Mouse (Mus musculus) c-Kit-negative CD71-positive TER-119-positive erythroid progenitor cells, embryonic 14.5 days (primary cell): Measurements from ENCODE around the gene 5330417H12Rik.

Experiments used
- DNase-seq: peaks from one replicate; pipeline ENCODE4 v3.0.0-alpha.2; 2013; ENCODE audit warnings: low read depth, low spot score

5330417H12Rik gene

DNA sequence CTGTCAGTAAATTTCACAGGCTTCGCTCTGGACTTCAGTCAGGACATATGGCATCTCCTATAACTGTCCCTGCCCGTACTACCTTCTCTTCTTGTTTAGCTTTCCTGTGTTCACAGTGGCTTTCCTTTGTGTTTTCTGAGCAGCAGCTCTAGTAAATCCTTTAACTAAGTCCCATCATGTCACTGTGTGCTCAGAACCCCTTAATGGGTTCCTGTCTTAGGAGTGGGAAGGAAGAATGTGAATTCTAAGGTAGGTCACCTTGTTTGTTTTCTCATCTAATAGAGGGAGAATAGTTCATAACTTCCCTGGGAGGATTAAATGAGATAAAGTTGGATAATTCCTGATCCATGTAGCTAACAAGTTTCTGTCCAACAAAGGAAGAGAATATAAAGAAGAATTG is at the start of gene 5330417H12Rik:
Gene 5330417H12Rik (minus strand): TSS at position 101 of the 400 bp plus-strand sequence.
- DNase-seq = no peak

GRCm38 (mm10) chr7:107668514-107668913 is 43.6 kb upstream of the 5330417H12Rik start:
- no peak for DNase-seq

GRCm38 (mm10) chr7:107666262-107666902 is 41.4 kb upstream of the 5330417H12Rik start:
- no peak for DNase-seq

- DNase-seq = no peak
These were observed 40.8 kb upstream of the 5330417H12Rik start for GRCm38 (mm10) chr7:107665586-107666261.

GRCm38 (mm10) chr7:107665221-107665585 is 40.2 kb upstream of the 5330417H12Rik start:
- no peak for DNase-seq

DNA sequence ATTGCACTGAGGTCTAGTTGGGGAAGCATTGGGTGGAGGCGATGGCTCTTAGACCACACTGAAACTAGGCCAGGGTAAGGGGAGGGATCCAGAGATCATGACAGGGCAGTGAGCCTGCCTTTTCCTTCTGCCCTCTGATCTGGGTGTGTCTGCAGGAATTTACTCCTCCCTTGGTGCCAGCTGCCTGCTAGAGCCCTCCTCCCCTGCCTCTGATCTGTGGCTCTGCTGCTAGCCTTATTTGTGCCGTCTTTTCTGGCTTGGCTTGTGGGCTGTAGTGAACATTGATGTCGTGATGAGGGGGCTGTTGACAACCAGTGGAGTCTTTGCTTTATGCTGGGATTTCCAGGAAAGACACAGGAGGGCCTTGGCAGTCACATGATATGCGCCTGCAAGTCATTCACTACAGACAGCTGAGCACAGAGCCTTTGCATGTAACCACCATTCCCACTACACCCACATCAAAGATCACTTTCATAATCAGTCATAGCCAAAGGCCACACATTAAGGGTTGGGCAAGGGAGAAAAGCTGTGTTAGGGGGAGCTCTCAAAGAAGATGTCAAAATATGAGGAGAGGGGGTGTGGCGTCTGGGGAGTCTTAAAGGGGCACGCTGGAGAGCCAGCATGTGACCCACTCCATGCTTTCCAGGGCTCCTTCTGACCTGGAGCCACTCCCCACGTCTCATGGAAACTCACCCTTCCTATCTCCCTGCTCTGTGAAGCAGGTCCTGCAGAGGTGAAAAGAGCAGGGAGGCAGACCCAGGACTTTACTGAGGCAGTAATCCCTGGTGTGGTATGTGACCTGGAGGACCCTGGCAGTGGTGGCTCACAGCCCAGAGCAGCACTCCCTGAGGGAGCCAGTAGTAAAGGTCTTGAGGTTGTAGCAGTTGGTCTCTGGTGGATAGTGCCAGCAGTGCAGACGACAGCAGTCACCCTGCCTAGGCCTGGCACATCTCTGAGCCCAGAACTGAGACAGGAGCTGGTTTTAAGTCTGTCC is 39.4 kb upstream of the 5330417H12Rik start:
- DNase-seq = no peak

GRCm38 (mm10) chr7:107663621-107664020 is 38.7 kb upstream of the 5330417H12Rik start:
- no peak for DNase-seq

DNA sequence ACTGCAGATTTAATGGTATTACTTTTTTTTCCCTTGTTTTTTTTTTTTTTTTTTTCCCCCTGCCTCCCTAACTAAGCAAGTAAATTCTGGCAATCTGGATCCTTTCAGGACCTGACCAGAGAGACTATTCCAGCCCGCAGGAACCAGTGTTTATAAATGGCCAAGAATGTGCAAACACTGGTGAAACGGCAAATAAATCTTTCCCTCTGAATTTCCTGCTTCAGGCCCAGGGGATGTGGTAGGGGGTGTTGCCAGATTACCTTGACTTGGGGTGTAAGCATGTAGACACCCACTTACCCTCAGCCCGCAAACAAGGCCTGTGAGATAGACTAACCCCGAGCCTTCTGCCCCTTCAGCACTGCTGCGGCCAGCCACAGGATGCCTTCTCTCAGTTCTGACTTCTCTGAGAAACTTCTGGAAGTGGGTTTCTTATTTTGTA is 36.9 kb upstream of the 5330417H12Rik start:
- no peak for DNase-seq

DNA sequence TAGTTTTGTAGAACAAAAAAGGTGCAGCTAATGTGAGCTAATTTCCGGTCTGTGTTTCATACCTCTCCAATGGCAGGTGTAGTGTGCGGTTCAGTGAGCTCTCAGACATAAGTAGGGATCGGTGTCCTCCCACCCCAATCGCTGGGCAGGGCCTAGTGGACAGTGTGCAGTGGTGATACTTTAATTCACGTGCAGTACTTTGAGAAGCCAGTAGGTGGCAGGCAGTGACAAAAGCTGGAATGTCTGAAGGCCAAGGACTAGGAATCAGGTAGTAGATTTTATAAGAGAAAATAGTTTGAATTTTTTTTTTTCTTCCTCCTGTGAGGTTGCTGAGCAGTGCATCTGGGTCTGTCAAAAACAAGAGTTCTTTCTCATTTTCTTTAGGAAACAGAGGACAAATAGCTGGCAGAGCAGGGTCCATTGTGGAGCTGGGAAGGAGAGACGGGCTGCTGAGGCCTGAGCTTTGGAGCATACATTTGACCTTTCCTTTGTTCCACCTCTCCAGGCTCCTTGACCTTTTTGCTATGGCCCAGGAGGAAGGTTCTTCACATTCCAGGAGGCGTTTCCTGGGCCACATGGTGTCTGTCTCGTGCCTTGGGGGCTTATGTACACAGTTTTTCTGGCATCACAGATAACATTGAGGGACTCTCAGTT is 36.4 kb upstream of the 5330417H12Rik start:
- DNase-seq = no peak

- DNase-seq = no peak
These were observed 34.4 kb upstream of the 5330417H12Rik start for GRCm38 (mm10) chr7:107659186-107659918.

- DNase-seq = no peak
These were observed 31.5 kb upstream of the 5330417H12Rik start for GRCm38 (mm10) chr7:107656451-107656850.

DNA sequence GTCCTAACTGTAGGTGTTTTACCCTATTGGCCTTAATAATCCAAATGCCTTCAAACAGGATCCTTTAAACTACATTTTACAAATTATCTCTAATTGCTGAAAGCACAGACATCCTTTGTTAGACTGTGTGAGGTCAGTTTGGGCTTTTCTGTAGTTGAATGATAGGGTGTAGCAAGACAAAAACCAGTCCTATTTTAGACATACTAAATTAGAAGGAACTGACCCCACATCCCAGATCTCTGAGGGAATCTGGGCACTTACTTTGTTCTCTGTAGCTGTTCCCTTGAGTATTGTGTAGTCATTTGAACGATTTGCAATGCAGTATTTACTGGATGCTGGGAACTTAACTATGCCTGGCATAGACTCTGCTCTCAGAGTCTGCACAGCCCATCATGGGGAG is 26.9 kb upstream of the 5330417H12Rik start:
- DNase-seq = no peak

- DNase-seq = no peak
These were observed 25.0 kb upstream of the 5330417H12Rik start for GRCm38 (mm10) chr7:107649990-107650389.

DNA sequence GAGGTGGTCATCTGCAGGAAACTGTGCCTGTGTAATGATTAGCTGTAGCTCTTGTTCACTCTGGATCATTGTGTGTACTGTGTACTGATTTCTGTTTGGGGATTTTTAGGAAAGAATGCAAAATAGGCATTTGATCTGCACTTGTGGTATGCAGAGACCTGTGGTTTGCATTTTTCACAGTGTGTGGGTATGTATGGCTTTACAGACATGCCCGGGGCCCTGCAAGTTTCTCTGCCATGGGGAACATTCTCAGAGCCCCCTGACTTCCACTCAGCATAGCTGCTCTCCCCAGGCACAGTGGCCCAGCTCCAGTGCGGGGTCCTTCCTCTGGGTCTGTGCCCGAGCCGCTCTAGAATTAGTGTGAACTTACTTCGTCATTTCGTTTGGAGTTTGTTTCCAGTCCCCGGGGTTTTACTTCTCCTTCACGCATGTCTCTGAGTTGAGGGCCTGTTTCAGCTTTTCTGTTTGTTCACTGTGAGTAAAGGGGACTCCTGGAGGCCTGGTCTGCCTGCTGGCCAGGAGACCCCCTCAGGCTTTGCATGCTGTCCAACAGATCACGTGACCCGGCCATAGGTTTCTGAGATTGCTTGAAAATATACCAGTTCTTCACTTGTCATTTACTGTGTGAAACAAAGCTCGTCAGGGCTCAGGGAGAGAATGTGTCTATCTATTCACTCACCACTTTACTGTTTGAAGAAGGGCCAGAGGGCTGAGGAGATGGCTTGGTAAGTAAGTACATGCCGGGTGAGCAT is 24.2 kb upstream of the 5330417H12Rik start:
- DNase-seq = no peak

DNA sequence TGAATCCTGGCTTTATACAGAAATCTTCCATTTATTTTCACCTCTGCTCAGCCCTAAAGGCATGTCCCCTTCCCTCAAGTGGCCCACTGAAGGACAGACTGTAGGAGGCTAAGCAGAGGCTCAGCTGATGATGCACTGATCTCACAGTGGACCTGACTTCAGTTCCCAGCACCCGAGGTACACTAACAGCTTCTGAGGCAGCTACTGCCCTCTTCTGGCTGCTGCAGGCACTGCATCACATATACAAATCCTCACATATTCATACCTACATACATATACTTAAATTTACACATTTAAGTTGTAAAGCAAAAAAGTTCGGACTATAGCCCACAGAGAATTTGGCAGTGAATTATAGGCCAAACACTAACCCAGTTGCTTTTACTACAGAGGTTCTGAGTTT is 20.0 kb upstream of the 5330417H12Rik start:
- no peak for DNase-seq

DNA sequence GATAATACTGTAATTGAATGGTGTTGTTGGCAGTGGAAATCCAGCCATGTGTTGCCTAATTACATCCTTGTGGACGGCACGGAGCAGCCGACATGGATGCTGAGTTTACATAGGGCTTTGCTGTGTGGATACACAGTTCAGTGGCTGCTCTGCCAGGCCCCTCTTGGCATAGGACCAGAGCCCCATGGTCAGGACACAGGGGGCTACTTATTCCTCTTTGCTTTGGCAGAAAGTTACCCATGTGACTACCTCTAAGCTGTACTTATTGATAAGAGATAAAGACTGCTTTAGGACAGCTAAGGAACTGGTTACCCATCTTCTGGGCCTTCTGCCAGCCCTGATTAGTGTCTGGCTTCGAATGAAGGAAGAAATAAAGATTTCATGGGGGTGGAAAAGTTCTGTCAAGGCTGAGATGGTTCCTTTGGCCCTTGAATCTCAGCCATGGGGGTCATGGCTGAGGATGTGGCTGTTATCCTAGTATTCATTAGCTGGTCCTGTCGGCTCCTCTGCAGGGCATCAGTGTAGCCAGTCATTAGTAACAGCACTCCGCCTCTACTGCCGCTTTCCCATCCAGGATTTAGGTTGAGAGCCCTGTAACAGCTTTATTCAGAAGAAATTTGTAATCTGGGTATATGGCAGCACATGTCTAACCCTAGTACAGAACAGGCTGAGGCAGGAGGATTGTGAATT is 17.8 kb upstream of the 5330417H12Rik start:
- no peak for DNase-seq

DNA sequence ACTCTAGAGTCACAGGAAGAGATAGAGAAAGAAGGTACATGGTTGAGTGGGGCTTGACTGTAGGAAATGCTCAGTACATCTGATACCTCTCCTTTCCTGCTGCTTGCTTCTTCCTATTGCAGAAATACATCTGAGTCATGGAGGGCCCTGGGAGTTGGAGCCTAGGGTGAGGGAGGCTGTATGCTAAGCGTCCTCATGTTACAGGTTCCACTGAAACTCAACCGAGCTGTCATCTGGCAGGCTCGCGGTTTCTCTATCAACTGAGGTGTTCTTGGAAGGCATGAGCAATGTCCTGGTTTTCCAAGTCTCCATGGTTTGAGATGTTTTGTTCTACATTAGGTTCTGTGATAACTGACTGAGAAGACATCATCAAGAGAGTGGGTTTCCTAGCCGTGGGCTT is 13.1 kb upstream of the 5330417H12Rik start:
- DNase-seq = no peak

DNA sequence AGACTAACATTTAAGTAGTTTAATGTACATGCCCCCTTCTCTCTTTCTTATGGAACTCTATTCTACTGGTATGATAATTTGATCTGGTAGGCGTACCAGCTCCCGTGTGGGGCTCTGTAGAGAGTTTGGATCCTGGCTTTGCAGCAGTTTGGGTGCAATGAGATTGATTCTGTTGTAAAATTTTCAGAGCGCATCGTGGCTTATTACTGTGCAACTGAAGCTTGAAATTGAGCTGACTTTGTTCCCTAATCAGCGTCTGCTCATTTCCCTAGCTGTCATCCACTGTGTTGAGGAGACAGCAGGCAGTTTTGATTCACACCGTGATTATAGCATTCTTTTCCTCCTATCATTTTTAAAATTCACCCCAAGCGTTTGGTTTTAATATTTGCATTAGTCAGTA is 12.4 kb upstream of the 5330417H12Rik start:
- no peak for DNase-seq

- no peak for DNase-seq
These were observed 8.2 kb upstream of the 5330417H12Rik start for GRCm38 (mm10) chr7:107633201-107633600.

- no peak for DNase-seq
These were observed 3.4 kb upstream of the 5330417H12Rik start for GRCm38 (mm10) chr7:107628383-107628782.
